Mouse (Mus musculus) thymus, adult 2 months (tissue): ENCODE measurements around the gene Phgdh. TPM values are rescaled to one million over a fixed set of nuclear protein-coding genes. Genes with fewer than 3 reads are reported as not detected.

Experiments used
- DNase-seq: peaks from one replicate; pipeline ENCODE4 v3.0.0; 2021
- H3K27ac ChIP-seq: fragments of 200-500 bp; 2 replicates; pipeline ENCODE4 v1.5.1; 2012; ENCODE audit warnings: low read length, control low read depth; ENCODE audit not compliant: control insufficient read depth, insufficient read depth
- H3K27me3 ChIP-seq: fragments of 200-500 bp; 2 replicates; pipeline ENCODE4 v1.6.1; 2012; ENCODE audit warnings: mild to moderate bottlenecking, low read length, moderate library complexity, mixed read lengths; ENCODE audit not compliant: control insufficient read depth, insufficient read depth
- H3K36me3 ChIP-seq: fragments of 200-500 bp; 2 replicates; pipeline ENCODE4 v1.6.1; 2012; ENCODE audit warnings: mild to moderate bottlenecking, low read length, moderate library complexity; ENCODE audit not compliant: control insufficient read depth, insufficient read depth
- H3K4me1 ChIP-seq: fragments of 200-500 bp; replicated peaks from 2 replicates; pipeline ENCODE4 v1.6.1; 2012; ENCODE audit warnings: low read length; ENCODE audit not compliant: control insufficient read depth, insufficient read depth
- H3K4me3 ChIP-seq: fragments of 200-500 bp; 2 replicates; pipeline ENCODE4 v1.5.1; 2012; ENCODE audit warnings: mild to moderate bottlenecking, low read length, control low read depth, moderate library complexity; ENCODE audit not compliant: control insufficient read depth, insufficient read depth
- CTCF ChIP-seq: fragments of 200-500 bp; IDR thresholded peaks from 2 replicates; pipeline ENCODE4 v1.5.1; 2012; ENCODE audit warnings: mild to moderate bottlenecking, control low read depth, low read length, moderate library complexity, borderline replicate concordance; ENCODE audit not compliant: control insufficient read depth, poor library complexity, insufficient read depth; ENCODE audit errors: extremely low read depth
- POLR2A ChIP-seq: fragments of 200-500 bp; IDR thresholded peaks from 2 replicates; pipeline ENCODE4 v1.6.1; 2012; ENCODE audit warnings: mild to moderate bottlenecking, low read length, control low read depth, moderate library complexity; ENCODE audit not compliant: control insufficient read depth, poor library complexity, insufficient read depth; ENCODE audit errors: extremely low read depth
- WGBS: fragments of 180-500 bp; shearing (Covaris S2); methylation state at CpG from one replicate; pipeline ENCODE4 v1.1.7; 2018; 5-methylcytosine and 5-hydroxymethylcytosine counted together
- polyA plus RNA-seq: library from polyadenylated mRNA; depleted of rRNA; stranded (reverse); fragments of >200 nt; gene quantifications from 2 replicates; pipeline ENCODE4 v1.2.3, GENCODE M21; 2012

The Phgdh gene
- polyA plus RNA-seq, 1 experiment: 213 TPM

GRCm38 (mm10) chr3:98339097-98339705 lies 589 bp downstream of the Phgdh start:
- DNase-seq: peak; percentile 60
- no peak for TF ChIP-seq POLR2A
- TF ChIP-seq CTCF: no peak
- WGBS: under 1% methylated on average over 46 of the region's 46 CpGs
- Histone ChIP-seq H3K4me1 (peaks cover 42% of the 10 kb centered on the region), H3K27ac (peak overlapping the region; percentile 28; the same call in 1 of the 2 replicates), H3K36me3 (no peaks in the 10 kb centered on the region; the same call in 1 of the 2 replicates), H3K4me3 (peak overlapping the region; percentile 65), H3K27me3 (no peaks in the 10 kb centered on the region)

GRCm38 (mm10) chr3:98338584-98339041 lies 1.2 kb downstream of the Phgdh start:
- H3K27me3 ChIP-seq: no peaks in the 10 kb centered on the region
- no peak overlapping the region for H3K27ac ChIP-seq
- H3K36me3 ChIP-seq: no peaks in the 10 kb centered on the region; the same call in 1 of the 2 replicates
- WGBS: under 1% methylated on average over 15 of the region's 15 CpGs
- peaks cover 42% of the 10 kb centered on the region for H3K4me1 ChIP-seq
- peak overlapping the region; percentile 65 for H3K4me3 ChIP-seq
- DNase-seq: peak; percentile 58
- TF ChIP-seq CTCF: no peak
- no peak for TF ChIP-seq POLR2A

- peaks cover 4% of the 10 kb centered on the region; the same call in 1 of the 2 replicates for H3K36me3 ChIP-seq
- no peak for DNase-seq
- H3K4me1 ChIP-seq: peaks cover 42% of the 10 kb centered on the region
- TF ChIP-seq CTCF: no peak
- no peak for TF ChIP-seq POLR2A
- peak overlapping the region; percentile 75; the same call in 1 of the 2 replicates for H3K27ac ChIP-seq
- H3K4me3 ChIP-seq: no peak overlapping the region
- WGBS: 61% methylated on average over 22 of the region's 22 CpGs
- H3K27me3 ChIP-seq: no peaks in the 10 kb centered on the region
Observed at GRCm38 (mm10) chr3:98336661-98337654, 2.8 kb downstream of the Phgdh start.

GRCm38 (mm10) chr3:98335886-98336285 lies 3.9 kb downstream of the Phgdh start:
- peak; percentile 47 for DNase-seq
- peak overlapping the region; percentile 6; the same call in 1 of the 2 replicates for H3K4me3 ChIP-seq
- H3K27ac ChIP-seq: peak overlapping the region; percentile 75
- TF ChIP-seq POLR2A (no peak), CTCF (no peak)
- H3K4me1 ChIP-seq: peaks cover 42% of the 10 kb centered on the region
- no peaks in the 10 kb centered on the region for H3K27me3 ChIP-seq
- 7% methylated on average over 7 of the region's 7 CpGs for WGBS
- H3K36me3 ChIP-seq: peaks cover 5% of the 10 kb centered on the region; the same call in 1 of the 2 replicates

DNA sequence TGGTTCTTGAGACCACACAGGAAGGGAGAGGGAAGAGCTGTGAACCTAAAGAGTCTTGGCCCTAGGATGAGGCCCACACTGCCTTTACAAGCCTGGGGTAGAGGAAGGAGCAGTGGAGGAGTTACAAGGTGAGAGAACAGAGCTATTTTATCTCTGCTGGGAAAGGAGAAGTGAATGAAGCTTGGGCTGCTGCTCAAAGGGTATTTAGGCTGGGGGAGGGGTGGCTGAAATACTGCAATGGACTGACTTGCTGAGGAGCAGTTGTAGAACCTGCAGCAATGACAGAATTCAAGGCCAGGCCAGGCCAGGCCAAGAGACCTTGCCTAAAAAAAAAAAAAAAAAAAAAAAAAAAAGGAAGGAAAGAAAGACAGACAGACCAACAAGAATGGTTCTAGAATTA lies 4.5 kb downstream of the Phgdh start:
- peaks cover 9% of the 10 kb centered on the region; the same call in 1 of the 2 replicates for H3K36me3 ChIP-seq
- peak overlapping the region; percentile 75; the same call in 1 of the 2 replicates for H3K27ac ChIP-seq
- no peaks in the 10 kb centered on the region for H3K27me3 ChIP-seq
- no peak for TF ChIP-seq POLR2A
- no peak for TF ChIP-seq CTCF
- H3K4me1 ChIP-seq: peaks cover 42% of the 10 kb centered on the region
- no peak for DNase-seq
- no peak overlapping the region for H3K4me3 ChIP-seq

DNA sequence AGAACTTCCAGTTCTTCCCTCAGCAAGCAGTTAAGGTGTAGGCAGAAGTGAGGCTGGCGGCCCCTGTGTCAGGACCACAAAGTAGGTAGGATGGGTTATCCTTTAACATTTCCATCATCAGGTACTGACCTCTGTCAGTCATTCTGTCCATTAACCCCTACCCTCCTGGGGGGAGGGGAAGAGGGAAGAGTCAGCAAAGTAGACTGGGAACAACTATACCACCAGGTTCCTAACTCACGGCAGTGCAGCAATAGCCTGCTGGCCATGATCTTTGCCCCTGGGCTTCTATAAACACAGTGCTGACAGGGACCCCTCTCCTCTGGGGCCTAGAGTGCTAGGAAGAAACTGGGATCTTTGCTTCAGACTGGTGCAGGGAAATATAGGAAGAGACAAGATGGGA lies 5.8 kb downstream of the Phgdh start:
- Histone ChIP-seq H3K4me3 (no peak overlapping the region), H3K36me3 (peaks cover 12% of the 10 kb centered on the region; the same call in 1 of the 2 replicates), H3K27me3 (no peaks in the 10 kb centered on the region), H3K4me1 (peaks cover 37% of the 10 kb centered on the region), H3K27ac (no peak overlapping the region)
- TF ChIP-seq POLR2A: no peak
- TF ChIP-seq CTCF: no peak
- 97% methylated on average over 2 of the region's 2 CpGs for WGBS
- no peak for DNase-seq
